Mouse (Mus musculus) heart, postnatal 0 days (tissue): ENCODE measurements around the gene Elp5. TPM values are rescaled to one million over a fixed set of nuclear protein-coding genes. Genes with fewer than 3 reads are reported as not detected.

Experiments used
- ATAC-seq: fragments of 200-750 bp; cut with Nextera tagmentation; 2 replicates; pipeline ENCODE4 v1.8.0; 2017; ENCODE audit warnings: low read depth, moderate number of reproducible peaks, moderate library complexity; ENCODE audit not compliant: insufficient read depth
- DNase-seq: peaks from one replicate; pipeline ENCODE4 v3.0.0-alpha.2; 2016; ENCODE audit warnings: low spot score
- H3K27ac ChIP-seq: fragments of 300-500 bp; sonication (generic); 2 replicates; pipeline ENCODE4 v1.5.1; 2014; ENCODE audit warnings: low read depth, mild to moderate bottlenecking
- H3K27me3 ChIP-seq: fragments of 300-500 bp; sonication (generic); 2 replicates; pipeline ENCODE4 v1.6.1; 2014; ENCODE audit warnings: low read length, mixed read lengths; ENCODE audit not compliant: control insufficient read depth, insufficient read depth
- H3K36me3 ChIP-seq: fragments of 300-500 bp; sonication (generic); replicated peaks from 2 replicates; pipeline ENCODE4 v1.6.1; 2014; ENCODE audit warnings: low read length, mixed read lengths; ENCODE audit not compliant: control insufficient read depth, insufficient read depth
- H3K4me1 ChIP-seq: fragments of 300-500 bp; sonication (generic); 2 replicates; pipeline ENCODE4 v1.6.1; 2014; ENCODE audit warnings: antibody characterized with exemption; ENCODE audit not compliant: control insufficient read depth, insufficient read depth
- H3K4me2 ChIP-seq: fragments of 300-500 bp; sonication (generic); 2 replicates; pipeline ENCODE4 v1.6.1; 2014; ENCODE audit warnings: low read depth, mild to moderate bottlenecking, low read length, moderate library complexity
- H3K4me3 ChIP-seq: fragments of 300-500 bp; sonication (generic); 2 replicates; pipeline ENCODE4 v1.5.1; 2014; ENCODE audit warnings: low read depth, low read length
- H3K9ac ChIP-seq: fragments of 300-500 bp; sonication (generic); replicated peaks from 2 replicates; pipeline ENCODE4 v1.6.1; 2014; ENCODE audit warnings: low read depth, low read length, mixed read lengths
- H3K9me3 ChIP-seq: fragments of 300-500 bp; sonication (generic); replicated peaks from 2 replicates; pipeline ENCODE4 v1.6.1; 2016; ENCODE audit warnings: low read length; ENCODE audit not compliant: control insufficient read depth
- CTCF ChIP-seq: IDR thresholded peaks from 2 replicates; pipeline ENCODE4 v1.5.1; 2016; ENCODE audit warnings: antibody characterized with exemption, control low read depth, low read depth
- EP300 ChIP-seq: IDR thresholded peaks from 2 replicates; pipeline ENCODE4 v1.6.1; 2016; ENCODE audit warnings: antibody characterized with exemption, low read depth
- WGBS: fragments of 180-500 bp; shearing (Covaris S2); extraction: QIAGEN DNeasy Blood & Tissue Kit; methylation state at CpG from one replicate; pipeline ENCODE4 v1.1.7; 2014; 5-methylcytosine and 5-hydroxymethylcytosine counted together
- polyA plus RNA-seq: library from polyadenylated mRNA; unstranded; fragments of >200 nt; fragmentation: Nextera tagmentation; extraction: Ambion mirVana; gene quantifications from 2 replicates; pipeline ENCODE4 v1.2.1, GENCODE M21; 2015
- total RNA-seq: library from RNA; depleted of rRNA; stranded (reverse); fragments of >200 nt; gene quantifications from 2 replicates; pipeline ENCODE4 v1.2.3, GENCODE M21; 2014; ENCODE audit warnings: low replicate concordance

Gene Elp5
- total and polyA plus RNA-seq, 2 experiments from 2014 or later: 96.1 to 108 TPM

DNA sequence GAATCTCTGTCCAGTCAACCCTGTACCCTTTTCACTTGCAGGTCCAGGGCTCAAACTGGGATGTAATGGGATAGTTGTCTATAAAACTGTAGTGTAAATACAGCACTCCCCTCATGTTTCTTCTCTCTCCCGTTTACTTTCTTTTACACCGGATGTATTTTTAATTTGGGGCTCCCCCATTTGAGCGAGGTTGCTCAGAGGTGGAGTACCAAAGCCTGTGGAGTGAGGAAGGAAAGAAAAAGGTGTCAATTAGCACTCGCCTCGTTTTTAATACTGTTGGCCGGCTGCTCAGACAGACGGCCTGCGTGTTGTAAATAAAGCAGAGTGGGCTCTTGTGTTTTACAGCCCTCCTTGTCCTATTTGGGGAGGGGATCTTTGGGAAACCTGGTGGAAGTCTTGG lies 17.3 kb upstream of the Elp5 start:
- TF ChIP-seq CTCF (no peak), EP300 (no peak)
- no peak overlapping the region for H3K4me2 ChIP-seq
- H3K27ac ChIP-seq: no peak overlapping the region
- H3K36me3 ChIP-seq: peaks cover 27% of the 10 kb centered on the region
- 89% methylated on average over 8 of the region's 8 CpGs for WGBS
- H3K9me3 ChIP-seq: no peaks in the 10 kb centered on the region
- H3K4me3 ChIP-seq: no peak overlapping the region
- no peaks in the 10 kb centered on the region for H3K27me3 ChIP-seq
- ATAC-seq (no peak), DNase-seq (no peak)
- no peak overlapping the region for H3K9ac ChIP-seq
- peaks cover 11% of the 10 kb centered on the region for H3K4me1 ChIP-seq

DNA sequence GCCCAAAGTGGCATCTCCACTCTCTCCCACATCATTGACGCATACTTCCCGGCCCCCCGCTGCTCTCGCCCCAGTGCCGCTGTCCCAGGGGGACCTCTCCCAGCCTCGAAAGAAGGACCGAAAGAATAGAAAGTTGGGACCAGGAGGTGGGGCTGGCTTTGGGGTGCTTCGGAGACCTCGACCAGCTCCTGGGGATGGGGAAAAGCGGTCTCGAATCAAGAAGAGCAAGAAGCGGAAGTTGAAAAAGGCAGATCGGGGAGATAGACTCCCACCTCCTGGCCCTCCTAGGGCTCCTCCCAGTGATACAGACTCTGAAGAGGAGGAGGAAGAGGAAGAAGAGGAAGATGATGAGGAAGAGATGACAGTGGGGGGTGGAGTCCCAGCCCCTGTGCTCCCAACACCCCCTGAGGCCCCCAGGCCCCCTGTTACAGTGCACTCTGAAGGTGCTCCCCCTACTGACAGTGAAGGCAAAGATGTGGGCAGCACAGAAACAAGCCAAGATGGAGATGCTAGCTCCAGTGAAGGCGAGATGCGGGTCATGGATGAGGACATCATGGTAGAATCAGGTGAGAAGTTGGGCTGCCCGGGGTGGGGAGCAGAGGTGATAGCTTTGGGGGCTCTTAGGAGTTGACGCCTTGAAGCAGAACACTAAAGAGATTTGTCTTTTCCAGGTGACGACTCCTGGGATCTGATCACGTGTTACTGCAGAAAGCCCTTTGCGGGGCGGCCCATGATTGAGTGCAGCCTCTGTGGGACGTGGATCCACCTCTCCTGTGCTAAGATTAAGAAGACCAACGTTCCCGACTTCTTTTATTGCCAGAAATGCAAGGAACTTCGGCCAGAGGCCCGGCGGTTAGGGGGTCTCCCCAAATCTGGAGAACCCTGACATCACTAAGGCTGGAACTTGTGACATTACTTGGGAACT lies 16.5 kb upstream of the Elp5 start:
- TF ChIP-seq EP300: no peak
- TF ChIP-seq CTCF: peak; percentile 26; the same call in 1 of the 2 replicates
- H3K4me1 ChIP-seq: peaks cover 9% of the 10 kb centered on the region
- H3K4me2 ChIP-seq: no peak overlapping the region
- no peaks in the 10 kb centered on the region for H3K9me3 ChIP-seq
- H3K27ac ChIP-seq: no peak overlapping the region
- no peak overlapping the region for H3K9ac ChIP-seq
- ATAC-seq (no peak), DNase-seq (no peak)
- 88% methylated on average over 27 of the region's 27 CpGs for WGBS
- peaks cover 35% of the 10 kb centered on the region for H3K36me3 ChIP-seq
- H3K27me3 ChIP-seq: no peaks in the 10 kb centered on the region
- H3K4me3 ChIP-seq: no peak overlapping the region

DNA sequence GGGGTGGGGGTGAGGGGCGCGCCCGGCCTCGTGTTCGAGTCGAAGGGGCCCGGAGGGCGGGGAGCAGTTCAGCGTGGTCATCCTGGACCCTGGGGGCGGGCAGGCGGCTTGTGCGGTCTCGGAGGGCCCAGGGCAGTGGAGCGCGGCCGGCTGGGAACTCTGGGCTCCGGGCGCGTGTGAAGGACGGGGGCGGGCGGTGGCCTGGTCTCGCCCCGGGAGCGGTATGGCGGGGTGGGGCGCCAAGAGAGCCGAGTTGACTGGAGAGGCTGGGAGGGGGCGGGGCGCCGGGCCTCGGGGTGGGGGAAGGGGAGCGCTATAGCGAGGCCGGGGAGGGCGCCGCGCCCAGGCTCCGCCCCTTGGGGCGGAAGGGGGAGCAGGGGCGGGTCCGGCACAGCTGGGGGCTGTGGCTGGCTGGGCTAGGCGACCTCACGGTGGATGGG lies 14.8 kb upstream of the Elp5 start:
- Histone ChIP-seq H3K4me3 (peak overlapping the region; percentile 96), H3K27ac (peak overlapping the region; percentile 97), H3K4me1 (peaks cover 17% of the 10 kb centered on the region), H3K36me3 (peaks cover 39% of the 10 kb centered on the region), H3K9me3 (no peaks in the 10 kb centered on the region), H3K9ac (peak overlapping the region; percentile 95), H3K4me2 (peak overlapping the region; percentile 82), H3K27me3 (no peaks in the 10 kb centered on the region)
- ATAC-seq (peak; percentile 53), DNase-seq (peak; percentile 78)
- TF ChIP-seq CTCF: no peak
- TF ChIP-seq EP300: no peak
- 1% methylated on average over 42 of the region's 44 CpGs for WGBS

DNA sequence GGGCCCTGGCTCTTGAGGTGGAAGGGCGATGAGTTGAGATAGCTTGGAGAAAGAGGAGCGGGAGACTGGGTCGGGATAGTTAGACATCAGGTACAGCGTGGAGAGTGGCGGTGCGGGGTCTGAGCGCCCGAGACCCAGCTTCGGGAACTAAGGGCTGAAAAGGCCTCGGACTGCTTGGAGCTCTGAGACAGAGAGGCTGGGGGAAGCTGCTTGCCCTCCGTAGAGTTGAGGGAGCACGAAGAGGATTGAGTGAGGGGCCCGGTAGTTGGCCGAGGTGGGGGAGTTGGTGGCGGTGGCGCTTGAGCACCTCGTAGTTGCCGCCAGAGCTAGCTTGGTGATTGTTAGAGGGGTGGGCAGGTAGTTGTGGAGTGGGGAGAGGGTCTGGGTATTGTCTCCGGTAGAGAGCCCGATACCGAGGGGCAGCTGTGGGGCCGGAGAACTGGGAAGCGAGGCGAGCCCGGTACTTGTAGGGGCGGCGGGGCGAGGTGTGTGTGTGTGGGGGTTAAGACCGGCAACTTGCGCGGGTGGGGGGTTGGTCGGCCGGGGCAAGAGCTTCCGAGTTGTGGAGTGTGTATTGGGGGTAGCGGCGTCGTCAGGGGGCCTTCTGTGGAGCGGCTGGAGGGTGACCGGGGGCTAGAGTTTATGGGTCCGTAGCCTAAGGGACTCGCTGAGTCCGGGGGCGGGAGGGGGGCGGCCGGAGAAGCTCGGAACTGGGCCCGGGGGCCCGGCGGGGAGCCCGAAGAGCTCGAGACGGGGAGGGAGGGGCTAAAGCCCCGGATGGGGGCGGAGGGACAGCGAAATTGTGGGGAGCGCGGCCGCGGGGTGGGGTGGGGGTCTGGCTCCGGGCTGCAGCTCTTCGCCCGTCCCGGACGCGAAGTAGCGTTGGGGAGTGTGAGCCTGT lies 14.1 kb upstream of the Elp5 start:
- under 1% methylated on average over 62 of the region's 66 CpGs for WGBS

DNA sequence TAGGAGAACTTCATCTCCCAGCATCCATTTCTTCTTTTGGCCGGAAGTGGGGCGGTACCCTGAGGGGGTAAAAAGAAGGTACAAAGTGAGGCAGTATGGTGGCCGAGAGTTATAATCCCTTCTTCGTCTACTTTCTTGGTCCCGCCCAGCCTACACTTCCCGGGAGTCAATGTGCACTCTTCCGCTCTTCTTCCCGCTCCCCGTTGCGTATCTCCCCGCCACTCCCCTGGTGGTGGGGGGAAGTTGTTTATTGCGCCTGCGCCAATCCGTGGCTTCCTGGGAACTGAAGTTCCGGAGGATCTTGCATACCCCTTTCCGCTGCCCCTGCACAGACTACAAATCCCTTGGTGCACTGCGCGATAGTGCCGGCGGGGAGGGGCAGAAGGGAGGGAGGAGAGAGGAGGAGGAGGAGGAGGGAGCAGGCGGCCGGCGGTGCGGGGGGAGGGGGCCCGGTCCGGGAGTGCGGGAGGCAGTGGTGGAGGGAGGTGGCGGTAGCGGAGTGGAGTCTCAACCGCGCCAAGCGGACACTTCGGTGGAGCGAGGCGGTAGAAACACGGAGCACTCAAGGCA lies 13.2 kb upstream of the Elp5 start, which contains the start of gene Phf23:
Gene Phf23 (plus strand): TSS at position 387 of the 570 bp plus-strand sequence.
- Histone ChIP-seq H3K4me1 (peaks cover 9% of the 10 kb centered on the region), H3K36me3 (peaks cover 37% of the 10 kb centered on the region), H3K9me3 (no peaks in the 10 kb centered on the region), H3K4me3 (peak within 1 kb of the TSS; percentile 96), H3K9ac (peak within 1 kb of the TSS; percentile 95), H3K27me3 (no peaks in the 10 kb centered on the region), H3K27ac (peak within 1 kb of the TSS; percentile 97), H3K4me2 (peak within 1 kb of the TSS; percentile 82)
- DNase-seq: peak; percentile 100
- ATAC-seq: peak; percentile 76
- TF ChIP-seq CTCF (peak; percentile 54), EP300 (peak; percentile 91)
- 2% methylated on average over 36 of the region's 36 CpGs for WGBS

More for the DNA sequence above, 14.1 kb upstream of the Elp5 start:
- H3K9ac ChIP-seq: peak overlapping the region; percentile 95
- H3K27ac ChIP-seq: peak overlapping the region; percentile 97
- ATAC-seq: peak; percentile 0
- no peaks in the 10 kb centered on the region for H3K9me3 ChIP-seq
- H3K36me3 ChIP-seq: peaks cover 37% of the 10 kb centered on the region
- H3K4me2 ChIP-seq: peak overlapping the region; percentile 82
- TF ChIP-seq EP300 (no peak), CTCF (no peak)
- peaks cover 13% of the 10 kb centered on the region for H3K4me1 ChIP-seq
- DNase-seq: peak; percentile 27
- H3K4me3 ChIP-seq: peak overlapping the region; percentile 96
- no peaks in the 10 kb centered on the region for H3K27me3 ChIP-seq
